15 mouse cellular contexts compared by ENCODE assay signal in the genomic region with DNA sequence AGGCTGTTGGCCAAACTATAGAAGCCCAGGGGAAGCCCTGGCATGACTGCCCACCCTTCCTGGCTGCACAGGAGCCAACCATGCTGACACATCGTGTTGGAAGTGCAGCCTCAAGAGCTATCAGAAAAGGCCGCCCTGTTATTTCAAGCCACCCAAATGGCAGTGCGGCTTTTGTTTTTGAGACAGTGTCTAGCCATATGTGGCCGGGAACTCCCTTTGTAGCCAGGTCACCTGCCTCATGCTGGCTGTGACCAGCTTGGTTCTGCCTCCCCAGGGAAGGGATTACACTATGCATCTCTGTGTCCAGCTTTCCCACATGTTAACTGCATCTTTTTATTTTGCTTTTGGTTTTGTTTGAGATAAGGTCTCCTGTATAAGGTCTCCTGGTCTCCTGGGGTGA.
"Had no signal": no experiment of that assay in that cellular context is flagged by ENCODE, and none has a peak within 500 bp of the region (broad histone marks: within the 10 kb centered on the region; RNA-seq: fewer than 3 reads in every experiment).

No protein-coding gene starts in this region.

- H3K4me2 ChIP-seq: neural tube, embryonic 15.5 days; stomach, embryonic 15.5 days had no signal

- H3K27ac ChIP-seq: neural tube, embryonic 15.5 days; stomach, embryonic 15.5 days; stomach, postnatal 0 days had no signal

- H3K9me3 ChIP-seq: neural tube, embryonic 15.5 days; stomach, embryonic 15.5 days had no signal

- H3K9ac ChIP-seq: neural tube, embryonic 15.5 days; stomach, embryonic 15.5 days had no signal

- H3K27me3 ChIP-seq: neural tube, embryonic 15.5 days; stomach, embryonic 15.5 days had no signal

- H3K36me3 ChIP-seq: neural tube, embryonic 15.5 days; stomach, embryonic 15.5 days had no signal

- DNase-seq: retina, postnatal 1 day; right cerebral cortex, adult 18-20 months; right cerebral cortex, postnatal 14 days; right cerebral cortex, postnatal 25 days; right cerebral cortex, postnatal 4 days; spleen, adult 18-20 months; thymus, adult 18-20 months; thymus, adult 2 months; thymus, postnatal 14 days; thymus, postnatal 25 days; thymus, postnatal 36 days; thymus, postnatal 4 days had no signal

- H3K4me3 ChIP-seq: neural tube, embryonic 15.5 days; stomach, embryonic 15.5 days had no signal
